Mouse (Mus musculus) Muller cell, postnatal 12 days (primary cell): ENCODE measurements around the gene Sh3gl2.

Experiments
- DNase-seq: peaks from one replicate; pipeline ENCODE4 v3.0.0-alpha.2; 2015; ENCODE audit errors: inconsistent ontology term

Sh3gl2 gene

DNA sequence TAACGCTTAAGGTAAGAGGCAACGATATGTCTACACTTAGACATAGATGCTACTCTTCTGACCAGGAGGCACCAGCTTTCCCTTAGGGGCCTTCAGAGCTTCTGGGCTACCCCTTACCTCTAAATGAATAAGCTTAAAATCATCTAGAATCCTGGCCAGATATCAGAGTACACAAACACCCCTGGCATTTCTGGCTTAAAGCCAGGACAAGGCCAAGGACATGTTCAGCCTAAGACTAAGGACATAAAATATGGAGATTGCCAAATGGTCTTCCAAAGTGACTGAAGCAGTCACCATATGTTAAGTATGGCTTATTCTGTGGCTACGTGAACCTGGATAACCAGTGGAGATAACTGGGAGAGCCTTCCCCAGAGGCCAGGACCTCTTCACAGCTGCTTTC, 211.5 kb downstream of the Sh3gl2 start:
- no peak for DNase-seq

DNA sequence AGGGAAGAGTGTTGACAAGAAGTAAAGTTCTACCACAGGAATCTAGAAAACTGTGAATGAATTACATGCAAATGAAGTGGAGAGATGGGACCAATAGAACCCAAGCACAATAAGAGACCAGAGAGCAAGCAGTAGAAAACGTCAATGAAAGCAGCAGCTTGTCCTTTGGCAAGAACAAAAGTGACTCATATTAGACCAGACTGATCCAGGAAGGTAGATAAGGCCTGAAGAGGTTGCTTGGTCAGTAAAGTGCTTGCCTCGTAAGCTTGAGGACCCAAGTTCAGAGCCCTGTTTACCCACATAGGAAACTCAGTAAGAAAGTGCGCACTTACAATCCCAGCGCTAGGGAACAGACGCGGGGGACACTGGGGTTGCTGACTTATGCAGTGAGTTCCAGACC, 215.5 kb downstream of the Sh3gl2 start:
- DNase-seq, result no peak

DNA sequence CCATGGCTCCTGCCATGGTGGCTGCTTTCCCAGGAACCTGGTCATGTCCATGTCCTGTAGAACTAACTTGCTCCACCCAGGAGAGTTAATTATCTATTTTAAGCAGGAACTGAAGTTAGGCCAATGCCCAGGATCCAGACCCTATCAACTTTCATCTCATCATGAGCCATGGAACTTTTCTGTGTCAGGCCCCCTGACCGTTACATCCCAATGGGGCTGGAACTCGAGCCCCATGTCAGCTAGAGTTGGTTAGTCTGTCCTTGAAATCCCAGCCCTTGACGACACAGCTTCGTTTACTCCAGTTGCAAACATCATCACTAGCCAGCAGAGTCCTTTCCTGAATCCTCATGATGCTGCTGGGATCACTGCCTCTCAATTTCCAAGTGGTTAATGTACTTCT, 221.3 kb downstream of the Sh3gl2 start:
- no peak for DNase-seq

DNA sequence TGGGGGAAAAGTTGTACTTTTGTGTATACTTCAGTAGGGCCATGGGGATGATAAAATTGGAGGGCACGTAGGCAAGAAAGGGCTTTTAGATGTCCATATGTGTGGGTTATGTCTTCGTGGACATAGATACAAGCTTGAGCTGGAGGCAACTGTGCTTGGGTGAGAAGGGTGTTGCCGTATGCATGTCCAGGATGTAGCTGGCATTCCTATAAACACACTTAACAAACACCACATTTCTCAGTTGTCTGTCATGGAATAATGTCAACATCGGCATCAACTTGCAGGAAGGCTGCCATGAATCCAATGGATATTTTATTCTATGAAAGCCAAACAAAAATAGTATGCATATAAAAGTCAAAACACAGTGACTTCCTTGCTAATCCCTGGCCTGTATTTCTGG, 227.9 kb downstream of the Sh3gl2 start:
- no peak for DNase-seq

DNA sequence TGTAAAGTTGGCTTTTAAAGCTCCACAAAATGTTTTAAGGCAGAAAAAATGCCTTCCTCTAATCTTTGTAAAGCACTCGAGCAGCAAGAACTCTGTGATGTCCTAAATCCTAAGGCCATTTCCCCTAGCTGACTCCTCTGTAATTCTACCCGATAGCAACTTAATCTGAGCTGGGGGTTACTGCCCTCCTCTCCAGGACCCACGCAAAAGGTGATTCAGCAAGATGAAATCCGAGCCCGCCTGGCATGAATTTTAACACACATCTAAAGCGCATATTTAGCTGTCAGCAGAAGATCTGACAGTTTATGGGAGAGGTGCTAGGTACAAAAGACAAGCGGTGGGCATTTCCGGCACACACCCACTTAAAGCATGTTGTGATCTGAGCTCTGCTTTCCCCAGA, 229.8 kb downstream of the Sh3gl2 start:
- DNase-seq, result no peak

DNA sequence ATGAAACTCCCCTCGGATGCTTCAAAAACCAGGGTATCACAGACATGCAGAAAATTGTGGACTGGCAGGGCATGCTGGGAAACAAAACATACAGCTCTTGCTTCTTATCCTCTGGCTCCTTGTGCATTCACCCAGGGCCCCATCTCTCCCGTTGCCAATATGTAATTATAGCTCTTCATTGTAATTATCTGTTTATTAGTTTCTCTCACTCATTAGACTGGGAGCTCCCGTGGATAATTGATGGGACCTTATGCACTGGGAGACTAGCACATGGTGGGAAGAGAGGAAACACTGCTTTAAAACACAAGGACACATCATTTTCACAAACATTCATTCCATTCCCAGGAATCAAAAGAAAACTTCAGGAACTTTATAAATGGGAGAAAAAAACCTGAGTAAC, 233.9 kb downstream of the Sh3gl2 start:
- no peak for DNase-seq

DNA sequence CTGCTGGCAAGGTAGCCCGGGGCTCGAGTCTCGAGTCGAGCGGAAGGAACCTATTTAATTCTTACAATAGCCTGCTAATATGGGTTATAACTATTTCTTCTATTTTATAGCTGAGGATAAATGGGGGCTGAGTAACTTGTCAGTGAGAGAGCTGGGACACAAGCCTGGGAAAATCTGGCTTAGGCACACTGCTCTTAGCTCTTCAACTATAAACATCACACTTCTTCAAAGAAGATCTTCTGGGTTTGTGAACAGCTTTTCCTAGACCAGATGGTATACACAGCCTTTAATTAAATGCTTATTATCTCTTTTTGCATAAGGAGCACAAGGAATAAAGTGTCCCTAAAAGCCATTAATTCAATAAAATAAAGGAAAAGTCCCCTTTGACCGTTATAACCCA, 278.7 kb downstream of the Sh3gl2 start:
- no peak for DNase-seq

DNA sequence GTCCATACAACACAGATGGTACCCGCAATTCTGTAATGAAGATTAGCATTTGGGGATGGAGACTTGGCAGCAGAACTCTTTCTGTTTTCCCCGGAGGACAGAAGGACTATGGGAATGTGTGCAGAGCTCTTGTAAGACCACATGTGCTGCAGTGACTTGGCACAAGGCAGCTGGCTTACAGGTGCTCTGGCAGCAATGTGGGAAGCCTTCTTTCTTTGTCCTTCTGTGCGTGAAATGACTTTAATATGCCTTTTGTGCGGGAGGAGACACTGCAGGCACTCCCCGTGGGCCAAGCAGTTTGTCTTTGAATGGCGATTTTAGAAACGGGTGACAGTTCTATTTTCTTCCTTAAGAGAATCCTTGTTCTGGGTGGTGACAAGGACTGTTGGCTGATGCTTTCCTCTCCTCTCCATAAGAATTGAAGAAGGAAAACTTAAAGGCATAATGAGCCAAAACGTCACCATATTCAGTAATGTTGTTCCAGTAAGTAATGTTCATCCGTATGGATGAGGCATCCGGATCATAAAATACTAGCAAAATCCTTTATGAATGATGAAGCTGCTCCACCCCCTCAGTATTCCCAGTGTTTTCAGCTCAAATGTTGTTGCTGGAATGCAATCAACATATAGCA, 281.5 kb downstream of the Sh3gl2 start:
- no peak for DNase-seq

DNA sequence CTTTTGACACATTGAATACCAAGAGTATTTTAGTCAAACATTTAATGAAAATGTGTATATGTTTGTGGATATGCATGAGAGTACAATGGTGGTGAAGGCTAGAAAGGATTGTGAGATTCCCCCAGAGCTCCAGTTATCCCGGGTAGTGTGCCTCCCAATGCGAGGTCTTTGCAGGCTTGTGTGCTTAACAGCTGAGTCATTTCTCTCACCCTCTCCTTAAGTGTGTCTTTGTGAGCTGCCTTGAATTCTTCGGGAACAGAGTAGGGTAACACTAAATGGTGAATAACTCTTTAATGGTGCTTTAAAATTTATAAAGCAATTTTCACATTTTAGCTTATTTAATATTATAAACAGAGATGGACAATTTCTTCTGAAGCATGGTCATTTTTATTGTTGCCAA, 300.8 kb downstream of the Sh3gl2 start:
- DNase-seq, result no peak

DNA sequence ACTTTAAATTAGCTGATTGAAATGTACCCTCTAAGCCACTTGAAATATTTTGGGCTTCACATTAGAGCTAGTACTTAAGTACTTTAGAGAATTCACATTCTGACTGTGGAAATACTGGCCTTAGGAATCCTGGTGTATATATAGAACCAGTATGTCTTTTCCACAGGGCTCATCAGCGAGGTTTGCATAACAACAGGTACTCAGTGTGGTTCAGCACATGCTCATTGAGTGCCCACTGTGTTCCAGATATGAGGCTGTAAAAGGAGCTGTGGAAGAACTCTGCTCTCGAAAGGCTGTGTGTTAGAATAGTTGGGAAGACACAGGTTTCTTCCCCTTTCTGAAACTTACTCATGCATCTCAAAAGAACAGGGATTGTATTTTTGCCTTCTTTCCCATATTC, 302.1 kb downstream of the Sh3gl2 start:
- DNase-seq, result no peak

DNA sequence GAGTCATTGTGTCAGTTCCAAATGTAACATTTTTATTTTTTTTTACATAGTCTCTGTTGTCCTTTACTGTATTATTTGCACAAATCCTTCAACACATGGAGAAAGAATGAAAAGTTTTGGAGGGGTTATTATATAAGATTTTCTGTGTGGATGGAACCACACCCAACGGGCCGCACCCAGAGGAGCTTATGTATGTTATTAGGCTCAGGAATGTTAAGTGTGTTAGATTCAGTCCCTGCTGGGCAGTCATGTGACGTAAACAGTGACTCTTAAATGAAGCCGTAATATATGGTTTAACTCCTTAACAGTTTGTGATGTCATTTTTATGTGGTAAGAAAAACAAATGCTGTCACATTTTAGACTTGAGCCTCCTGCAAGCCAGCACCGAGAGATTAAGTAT, 302.6 kb downstream of the Sh3gl2 start:
- DNase-seq, result no peak

DNA sequence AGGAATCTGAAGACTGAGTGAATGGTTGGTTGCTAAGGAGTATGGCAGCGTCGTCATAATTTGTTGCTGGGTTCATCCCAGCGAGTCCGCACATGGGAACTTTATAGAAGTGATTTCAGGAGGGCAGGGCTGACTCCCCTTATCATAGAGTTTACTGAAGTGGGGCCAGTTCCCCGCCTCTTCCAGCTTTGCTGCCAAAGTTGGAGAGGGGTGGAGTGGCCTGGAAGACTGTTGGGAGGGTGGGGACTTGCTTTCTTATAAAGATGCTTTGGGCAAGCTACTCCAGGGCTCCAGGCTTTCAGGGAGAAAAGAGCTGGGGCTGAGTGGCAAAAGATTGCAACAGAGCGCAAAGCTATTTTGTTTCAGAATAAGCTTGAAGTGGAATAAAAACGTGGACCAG, 308.4 kb downstream of the Sh3gl2 start:
- peak; percentile 16 for DNase-seq

DNA sequence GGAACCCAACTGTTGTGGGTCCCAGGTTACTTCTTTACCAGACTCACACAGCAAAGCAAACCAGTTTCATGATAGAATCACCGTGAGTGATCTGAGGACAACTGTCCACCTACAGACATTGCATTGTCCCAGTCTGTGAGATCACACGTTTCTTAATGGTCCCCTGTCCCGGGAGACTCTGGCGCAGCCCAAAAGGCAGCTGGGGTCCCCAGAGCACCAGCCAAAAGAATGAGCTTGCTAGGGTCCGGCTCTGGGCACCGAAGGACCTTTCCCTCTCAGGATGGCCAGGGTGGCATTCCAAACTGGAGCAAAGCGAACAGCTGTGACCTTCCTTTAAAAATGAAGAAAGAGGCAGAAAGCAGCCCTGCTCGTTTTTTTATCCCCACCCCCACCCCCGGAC, 308.9 kb downstream of the Sh3gl2 start, which contains the start of gene Adamtsl1:
TSS of gene Adamtsl1 (plus strand) at position 381 of the 400 bp plus-strand sequence.
- no peak for DNase-seq

DNA sequence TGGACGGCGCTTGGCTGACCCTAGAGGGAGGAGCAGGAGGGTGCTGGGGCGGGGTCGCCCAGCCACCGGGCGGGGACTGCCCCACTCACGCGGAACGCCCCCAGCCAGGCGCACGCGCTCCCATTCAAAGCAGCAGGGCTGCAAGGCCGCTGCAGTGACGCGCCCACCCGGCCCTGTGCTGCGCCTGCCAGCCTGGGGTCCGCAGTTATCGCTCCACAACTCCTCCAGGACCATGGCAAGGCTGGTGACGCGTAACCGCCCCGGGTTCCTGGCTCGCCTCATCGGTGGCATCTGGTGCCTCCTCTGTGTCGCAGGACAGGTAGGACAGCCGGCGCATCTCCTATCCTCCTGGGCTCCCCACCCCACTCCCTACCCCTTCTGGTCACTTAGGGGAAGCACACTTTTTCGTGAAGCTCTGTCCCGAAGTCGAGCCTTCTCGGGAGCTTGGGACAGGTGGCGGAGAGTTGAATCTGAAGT, 309.3 kb downstream of the Sh3gl2 start:
- DNase-seq, result peak; percentile 80

DNA sequence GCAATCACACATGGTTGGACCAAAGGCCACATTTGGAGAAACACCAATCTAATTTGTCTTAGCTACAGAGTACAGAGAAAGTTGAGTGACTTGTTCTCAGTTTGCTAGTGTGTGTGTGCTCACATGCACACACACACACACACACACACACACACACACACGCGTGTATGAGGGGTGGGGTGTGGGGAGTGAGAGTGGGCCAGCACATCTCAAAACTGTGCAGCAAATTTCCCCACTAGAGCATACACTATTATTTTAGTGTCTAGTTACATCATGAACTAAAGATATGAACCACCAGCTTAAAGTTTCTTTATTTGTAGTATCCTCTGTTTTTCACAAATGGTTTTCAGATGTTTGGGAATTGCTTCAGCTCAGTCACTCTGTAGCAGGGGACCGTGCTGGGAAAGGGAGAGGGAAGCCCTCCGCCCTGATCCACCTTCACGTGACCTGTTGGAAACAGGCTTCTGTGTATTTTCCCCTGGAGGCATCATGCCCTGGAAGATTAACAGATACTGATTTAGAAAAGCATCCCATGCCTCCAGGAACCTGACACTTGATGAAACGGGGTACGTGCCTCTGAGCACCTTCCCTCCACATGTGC, 322.1 kb downstream of the Sh3gl2 start:
- DNase-seq, result no peak

DNA sequence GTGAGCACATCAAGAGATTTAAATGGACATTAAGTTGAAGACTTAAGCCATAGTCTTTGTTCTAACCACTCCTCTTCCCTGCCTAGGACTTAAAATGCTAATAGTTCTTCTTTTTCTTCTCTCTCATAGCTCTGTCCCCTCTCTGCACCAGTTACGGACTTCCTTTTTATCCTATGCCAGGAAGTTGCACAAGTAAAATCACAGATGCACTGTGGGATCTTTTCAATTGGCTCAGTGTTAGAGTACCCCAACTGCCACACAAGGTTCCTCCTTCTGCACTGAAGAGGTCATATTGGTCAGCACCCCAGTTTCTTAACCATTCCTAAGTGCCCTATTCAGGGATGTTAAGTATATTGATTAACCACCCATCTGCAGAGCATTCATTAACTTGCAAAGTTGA, 324.9 kb downstream of the Sh3gl2 start:
- DNase-seq, result no peak

DNA sequence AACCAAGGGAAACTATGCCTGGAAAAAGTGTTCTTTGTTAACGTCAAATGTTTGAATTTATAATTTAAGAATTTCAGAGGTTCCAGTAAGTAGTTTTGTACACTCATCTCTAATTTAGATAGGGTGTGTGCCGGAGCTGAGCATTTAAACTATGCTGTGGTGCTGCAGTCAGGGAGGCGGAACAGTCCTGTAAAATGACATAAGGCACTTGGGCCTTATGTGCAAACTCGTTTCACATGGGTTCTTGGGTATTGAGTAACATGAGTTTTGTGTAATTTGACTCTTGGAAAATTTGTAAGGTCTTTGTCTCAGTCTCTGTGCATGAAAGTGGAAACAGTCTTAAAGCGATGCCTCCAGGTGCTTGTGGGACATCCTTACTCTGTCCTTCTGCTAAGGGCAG, 334.8 kb downstream of the Sh3gl2 start:
- no peak for DNase-seq

DNA sequence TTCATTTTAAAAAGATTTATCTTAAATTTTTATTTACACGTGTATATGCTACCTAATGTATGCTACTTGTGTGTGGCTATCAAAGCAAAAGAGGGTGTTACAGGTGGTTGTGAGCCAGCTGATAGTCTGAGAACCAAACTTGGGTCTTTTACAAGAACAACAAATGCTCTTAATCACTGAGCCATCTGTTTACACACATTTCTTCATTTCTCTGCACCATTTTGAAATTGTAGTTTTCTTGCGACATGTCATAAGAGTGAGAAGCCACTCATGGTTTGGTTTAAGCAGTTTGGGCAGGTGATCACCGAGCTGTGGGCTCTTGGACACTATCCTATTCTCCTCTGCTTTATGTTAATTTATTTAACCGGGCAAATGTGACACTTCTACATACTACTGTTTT, 338.3 kb downstream of the Sh3gl2 start:
- DNase-seq, result no peak

DNA sequence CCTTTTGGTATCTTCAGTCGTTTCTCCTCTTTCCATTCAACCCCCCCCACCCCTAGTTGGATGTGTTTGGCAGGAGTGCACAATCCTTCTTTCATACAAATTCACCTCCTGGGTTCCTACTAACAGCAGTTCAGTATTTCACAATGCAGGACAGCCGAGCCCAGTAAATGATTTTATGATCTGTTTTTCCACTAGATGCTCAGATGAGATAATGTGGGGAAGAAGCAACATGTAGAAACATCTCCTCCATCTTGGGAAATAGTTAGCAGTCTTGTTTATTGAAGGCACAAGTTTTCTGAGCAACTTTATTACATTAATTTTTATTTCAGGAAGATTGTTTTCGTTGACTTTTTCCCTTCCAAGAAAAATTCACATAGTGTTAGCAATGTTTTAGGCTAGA, 349.8 kb downstream of the Sh3gl2 start:
- DNase-seq, result peak; percentile 81

DNA sequence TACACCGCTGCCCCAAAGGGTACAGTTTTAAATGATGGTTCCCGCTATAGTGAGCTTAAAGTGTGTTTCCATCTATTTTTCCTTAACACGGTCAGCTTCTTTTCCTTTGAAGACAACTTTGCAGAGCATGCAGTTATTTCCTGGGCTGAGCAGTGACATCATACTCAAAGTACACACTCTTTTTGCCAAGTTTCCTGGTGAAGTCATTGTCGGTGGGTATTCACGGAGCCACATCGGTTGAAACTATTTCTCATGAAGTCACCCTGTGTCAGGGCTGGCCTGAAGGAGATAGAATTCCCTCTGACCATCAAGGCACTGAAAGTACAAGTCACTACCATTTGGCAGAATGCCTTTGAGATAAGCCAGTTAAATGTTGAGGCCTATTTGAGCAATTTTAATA, 354.8 kb downstream of the Sh3gl2 start:
- peak; percentile 29 for DNase-seq

DNA sequence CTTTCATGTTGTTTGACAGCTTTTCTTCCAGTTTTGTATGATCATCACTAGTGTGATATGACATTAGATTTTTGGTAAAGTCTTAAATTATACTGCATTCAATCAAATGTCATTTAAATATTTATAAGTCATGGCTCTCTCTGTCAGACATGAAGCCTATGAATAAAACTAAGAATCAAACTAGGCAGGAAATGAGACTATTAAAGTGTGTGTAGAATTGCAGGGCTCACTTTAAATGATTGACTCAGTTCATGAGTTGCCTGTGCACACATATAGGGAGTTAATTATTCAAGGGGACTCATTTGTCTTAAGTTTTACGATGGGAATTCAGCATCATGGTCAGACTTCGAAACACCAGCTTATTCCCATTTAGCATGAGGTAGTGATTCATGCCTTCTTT, 380.5 kb downstream of the Sh3gl2 start:
- DNase-seq, result no peak

DNA sequence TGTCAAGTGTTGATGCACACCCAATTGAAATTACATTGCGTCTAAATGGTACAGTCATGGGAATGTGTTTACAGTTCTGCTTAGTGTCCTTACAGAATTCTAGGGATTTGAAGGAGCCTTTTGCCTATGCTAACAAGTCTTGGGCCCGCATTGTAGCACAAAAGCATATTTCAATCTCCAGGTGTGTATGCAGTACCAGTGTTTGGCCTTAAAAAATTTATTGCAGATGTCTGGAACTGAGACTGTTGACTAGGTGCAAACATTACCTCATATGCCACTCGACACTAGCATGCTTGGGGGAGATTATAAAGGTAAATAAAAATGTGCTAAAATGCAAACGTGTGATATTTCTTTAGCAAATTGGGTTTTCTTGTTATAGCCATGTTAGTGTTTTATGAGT, 384.0 kb downstream of the Sh3gl2 start:
- no peak for DNase-seq

DNA sequence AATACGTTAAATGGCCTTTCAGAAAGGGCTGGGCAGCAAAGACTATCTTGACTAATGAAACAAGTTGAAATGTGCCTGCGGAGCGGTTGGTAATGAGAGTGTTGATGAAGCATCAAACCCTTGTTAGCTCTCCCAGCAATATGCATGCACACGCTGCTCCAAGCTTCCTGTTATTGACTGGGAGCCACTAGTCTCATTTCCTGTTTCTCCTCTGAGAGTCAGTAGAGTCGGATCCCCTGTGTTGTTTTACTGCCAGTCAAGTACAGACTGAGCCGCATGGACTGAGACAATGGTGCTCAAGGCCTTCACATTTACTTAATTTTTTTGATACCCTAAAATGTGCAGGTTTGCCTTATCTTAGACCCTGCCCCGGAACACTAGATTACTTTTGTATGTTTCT, 386.1 kb downstream of the Sh3gl2 start:
- no peak for DNase-seq

DNA sequence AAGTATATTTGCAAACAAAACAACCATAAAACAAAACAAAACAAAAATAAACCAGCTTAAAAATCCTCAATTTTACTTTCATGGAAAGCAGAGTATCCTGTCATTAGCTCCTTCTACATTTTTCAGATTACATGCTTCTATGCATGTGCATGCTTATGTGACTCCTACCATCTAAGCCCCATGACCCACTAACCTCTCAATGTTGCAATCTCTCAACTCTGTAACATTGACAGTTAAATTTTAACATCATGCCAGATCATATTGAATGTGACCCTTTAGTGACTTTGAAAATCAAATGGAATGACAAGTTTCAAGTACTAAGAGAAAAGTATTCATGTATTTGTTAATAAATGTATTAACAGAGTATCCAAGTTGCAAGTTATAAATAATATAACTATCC, 389.2 kb downstream of the Sh3gl2 start:
- no peak for DNase-seq
